Mouse (Mus musculus) T-cell, adult 2 months (primary cell): ENCODE measurements around the gene Ppp1r14d.

Source experiments
- DNase-seq: peaks from one replicate; pipeline ENCODE4 v3.0.0; 2022; ENCODE audit warnings: low spot score

The Ppp1r14d gene

DNA sequence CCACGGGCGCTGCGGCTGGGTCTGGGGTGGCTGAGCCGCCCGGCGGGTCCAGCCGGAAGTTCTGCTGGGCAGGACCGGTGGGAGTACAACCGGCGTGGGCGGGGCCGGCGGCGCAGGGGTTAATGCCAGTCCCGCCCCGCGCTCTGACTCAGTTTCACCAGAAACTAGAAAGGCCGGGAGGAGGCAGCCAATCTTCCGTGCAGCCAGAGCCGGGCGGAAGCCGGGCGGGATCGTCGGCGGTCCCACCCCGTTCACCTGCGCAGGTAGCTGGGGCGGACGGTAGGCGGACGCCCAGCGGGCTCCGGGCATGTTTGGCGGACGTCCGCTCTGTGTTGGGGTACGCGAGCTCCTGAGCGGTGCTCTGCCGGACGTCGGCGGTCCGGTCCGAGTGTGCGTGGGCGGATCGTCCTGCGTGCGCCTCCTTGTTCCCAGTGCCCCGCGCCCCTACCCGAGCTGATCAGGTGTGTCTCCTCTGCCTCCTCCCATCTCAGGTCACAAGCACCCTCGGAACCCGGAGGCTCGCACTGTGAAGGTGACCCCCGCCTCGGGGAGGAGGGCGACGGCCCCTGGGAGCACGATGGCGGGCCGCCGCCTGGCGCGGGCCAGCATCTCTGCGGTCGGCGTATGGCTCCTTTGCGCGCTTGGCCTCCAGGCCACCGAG, 7.6 kb upstream of the Ppp1r14d start, which contains the start of gene Spint1:
TSS of gene Spint1 (plus strand) at position 153 of the 661 bp plus-strand sequence.
- no peak for DNase-seq

DNA sequence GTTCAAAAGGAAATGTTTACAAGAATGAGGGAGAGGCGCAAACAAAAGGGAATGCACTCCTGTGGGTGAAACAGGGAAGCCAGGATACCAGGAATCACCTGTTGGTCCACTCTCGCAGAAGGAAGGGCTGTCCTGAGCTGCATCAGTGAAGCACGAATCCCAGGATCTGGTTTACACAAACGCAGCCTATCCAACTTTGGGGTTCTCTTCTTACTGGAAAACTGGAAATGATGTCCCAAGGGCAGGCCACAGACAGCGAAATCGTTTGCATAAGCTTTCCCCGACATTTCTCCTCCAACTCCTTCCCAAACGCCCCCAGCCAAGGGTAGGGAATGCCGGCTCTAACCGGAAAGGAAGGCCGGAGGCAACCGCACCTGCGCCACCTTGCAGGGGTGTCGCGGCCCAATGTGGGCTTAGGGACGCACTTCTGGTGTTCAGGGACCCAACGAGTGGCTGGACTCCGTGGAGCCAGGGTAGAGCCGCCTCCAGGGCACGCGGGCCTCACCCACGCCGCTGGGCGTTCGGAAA, 7.0 kb upstream of the Ppp1r14d start:
- no peak for DNase-seq

DNA sequence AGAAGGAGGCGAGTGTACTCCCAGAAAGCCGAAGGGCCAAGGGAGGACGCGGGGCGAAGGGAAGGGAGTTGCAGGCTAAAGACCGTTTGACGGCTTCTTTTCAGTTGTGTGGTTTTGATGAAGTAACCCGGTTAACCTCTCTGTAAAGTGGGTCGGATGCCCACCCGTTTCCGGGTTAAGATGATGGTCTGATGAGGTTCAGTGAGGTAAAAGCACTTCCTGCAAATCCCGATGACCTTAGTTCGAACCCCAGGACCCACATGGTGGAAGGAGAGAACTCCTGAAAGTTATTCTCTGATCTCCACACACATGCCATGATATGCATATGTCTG, 20.6 kb downstream of the Ppp1r14d start:
- DNase-seq = no peak

DNA sequence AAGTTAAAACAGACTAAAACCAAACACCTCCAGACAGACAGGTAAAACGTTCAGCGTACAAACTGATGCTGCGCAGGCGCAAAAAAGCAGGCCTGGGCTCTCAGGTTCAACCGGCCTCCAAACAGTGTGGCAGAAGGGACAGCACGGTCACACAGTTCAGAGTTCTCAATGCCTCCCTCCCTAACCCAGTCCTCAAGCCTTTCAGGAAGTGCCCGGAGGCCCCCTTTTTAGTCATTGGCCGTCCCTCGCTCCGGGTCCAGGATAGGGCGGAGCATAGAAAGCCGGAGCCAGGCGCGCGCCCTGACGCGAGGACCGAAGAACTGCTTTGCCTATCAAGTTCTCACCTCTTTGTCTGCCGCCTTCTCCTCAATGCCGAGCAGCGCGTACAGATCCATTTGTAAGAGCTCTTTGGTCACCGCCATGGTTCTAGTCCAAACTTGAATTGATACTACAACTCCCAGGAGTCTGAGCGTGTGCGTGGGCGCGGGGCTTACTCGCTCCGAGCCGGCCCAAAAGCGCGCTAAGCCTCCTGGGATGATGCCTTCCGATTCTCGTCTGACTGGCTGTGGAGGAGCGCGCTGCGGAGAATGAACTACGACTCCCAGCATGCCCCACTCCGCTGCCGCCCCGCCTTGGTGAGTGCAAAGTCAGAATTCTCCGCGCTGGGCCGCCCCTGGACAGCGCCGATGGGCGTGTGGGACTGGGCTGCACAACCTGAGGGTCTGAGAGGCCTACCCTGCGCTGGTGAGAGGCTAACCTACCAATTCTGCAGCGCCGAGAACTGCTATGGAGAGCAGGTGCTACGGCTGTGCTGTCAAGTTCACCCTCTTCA, 21.1 kb downstream of the Ppp1r14d start, which contains the start of the genes Zfyve19 and Dnajc17:
TSS of gene Zfyve19 (plus strand) at position 274 of the 832 bp plus-strand sequence.
TSS of gene Dnajc17 (minus strand) at position 452 of the 832 bp plus-strand sequence.
- peak; percentile 96 for DNase-seq

DNA sequence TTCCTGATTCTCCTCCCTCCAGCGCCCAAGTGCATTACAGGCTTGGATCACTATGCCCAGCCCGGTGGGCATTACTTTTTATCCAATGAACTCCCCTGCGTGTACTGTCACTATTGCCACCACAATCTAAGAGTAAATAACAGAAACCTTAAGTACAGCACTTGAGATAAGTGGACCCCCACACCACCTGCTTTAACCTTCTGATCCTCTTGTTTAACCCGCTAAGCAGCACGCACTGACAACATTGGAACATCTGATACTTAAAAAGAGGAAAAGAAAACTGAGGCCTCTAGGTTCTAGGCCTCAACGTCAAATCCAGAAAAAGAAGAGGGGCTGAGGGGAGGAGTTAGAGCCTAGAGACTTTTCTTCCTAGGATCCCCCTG, 21.8 kb downstream of the Ppp1r14d start:
- DNase-seq = no peak

DNA sequence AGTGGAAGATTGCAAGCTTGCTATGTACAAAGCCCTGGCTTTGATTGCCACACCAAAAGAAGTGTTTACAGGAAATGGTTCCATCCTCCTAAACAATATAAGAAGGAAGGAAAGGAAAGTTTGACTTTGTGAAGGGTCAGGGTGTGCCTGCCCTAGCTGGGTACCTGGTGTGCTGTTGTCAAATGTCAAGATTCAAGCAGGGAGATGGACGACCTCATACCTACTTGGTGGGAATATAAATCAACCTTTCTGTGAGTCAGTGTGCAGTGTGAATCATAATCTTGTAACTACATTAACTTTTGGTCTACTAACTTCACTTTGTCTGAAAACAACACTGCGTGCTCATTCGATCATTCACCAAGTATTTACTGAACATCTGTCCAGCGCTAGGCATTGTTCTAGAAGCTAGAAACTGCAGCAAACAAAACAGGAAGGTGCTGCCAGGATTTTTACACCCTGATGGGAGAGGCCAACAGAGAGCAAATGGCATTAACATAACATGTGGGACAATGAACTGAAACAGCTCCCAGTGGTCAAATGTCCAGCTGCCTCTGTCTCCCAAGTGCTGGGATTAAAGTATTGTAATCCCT, 25.7 kb downstream of the Ppp1r14d start:
- no peak for DNase-seq

DNA sequence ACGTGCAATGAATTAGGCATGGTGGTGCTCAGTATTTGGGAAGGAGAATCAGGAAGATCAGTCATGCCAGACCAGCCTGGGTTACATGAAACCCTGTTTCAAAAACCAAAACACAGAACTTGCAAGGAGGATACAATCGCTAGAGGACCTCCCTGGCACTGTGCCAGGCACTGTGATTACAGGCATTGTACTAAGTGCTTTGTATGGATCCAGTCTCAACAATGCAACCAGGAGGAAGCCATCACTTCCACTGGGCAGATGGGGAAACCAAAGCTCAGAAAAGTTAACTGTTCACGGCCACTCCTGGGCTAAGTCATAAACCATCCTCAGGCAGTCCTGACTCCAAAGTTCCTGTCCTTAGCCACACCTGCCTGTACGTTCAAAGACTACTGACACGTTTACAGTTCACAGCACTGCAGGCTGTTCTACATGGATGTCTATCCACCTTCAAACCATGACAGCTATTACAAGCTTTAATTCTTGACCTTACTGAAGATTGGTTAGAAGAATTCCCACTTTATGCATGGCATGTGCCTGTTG, 26.7 kb downstream of the Ppp1r14d start:
- no peak for DNase-seq

DNA sequence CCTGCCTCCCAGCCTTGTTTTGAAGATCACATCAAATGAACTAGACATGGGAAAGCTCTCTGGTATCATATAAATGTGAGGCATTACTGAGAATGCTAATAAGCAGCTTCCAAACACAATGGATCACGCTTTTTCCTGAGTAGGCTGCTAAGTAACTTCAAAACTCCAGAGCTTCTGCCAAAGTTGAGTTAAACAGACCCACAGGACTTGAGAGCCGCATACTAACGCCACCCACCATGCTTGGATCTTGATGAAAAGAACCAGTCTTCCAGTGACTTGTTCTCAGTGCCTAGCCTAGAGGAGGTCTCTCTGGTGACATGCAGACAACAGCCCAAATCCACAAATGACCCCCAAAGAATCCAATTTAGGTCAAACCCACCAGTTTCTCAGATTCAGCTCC, 30.8 kb downstream of the Ppp1r14d start:
- no peak for DNase-seq

DNA sequence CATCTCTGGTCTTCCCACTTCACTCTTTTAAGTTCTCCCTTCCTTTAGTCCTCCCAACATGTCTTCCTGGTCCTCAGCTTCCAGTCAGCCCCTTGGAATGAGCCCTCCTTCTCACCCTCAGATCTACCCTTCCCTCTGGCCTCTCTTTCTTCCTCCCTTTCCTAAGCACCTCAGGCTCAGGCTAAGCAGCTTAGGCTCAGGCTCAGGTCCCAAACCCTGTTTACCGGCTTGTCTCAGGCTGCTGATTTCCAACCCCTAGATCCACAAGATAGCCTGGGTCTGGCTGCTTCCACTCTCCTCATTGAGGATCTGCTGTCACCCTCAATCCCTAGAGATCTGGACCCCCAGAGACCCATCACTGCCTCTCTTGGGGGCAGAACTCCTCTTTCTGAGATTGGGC, 31.7 kb downstream of the Ppp1r14d start:
- DNase-seq = no peak

DNA sequence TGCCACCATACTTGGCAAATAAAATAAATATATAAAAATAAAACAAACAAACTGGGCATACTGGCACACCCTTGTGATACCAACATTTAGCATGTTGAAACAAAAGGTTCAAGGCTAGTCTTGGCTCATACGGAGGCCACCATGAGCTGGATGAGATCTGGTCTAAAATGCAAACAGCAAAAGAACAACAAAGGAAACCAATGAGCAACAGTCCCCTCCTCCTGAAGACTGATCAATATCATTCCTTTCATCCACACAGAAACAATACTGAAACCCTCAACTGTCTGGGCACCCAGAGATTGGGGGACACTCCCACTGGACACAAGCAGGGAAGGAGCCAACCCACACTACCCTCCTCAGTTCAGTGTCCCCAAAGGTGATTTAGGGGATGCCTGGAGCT, 32.2 kb downstream of the Ppp1r14d start:
- no peak for DNase-seq

DNA sequence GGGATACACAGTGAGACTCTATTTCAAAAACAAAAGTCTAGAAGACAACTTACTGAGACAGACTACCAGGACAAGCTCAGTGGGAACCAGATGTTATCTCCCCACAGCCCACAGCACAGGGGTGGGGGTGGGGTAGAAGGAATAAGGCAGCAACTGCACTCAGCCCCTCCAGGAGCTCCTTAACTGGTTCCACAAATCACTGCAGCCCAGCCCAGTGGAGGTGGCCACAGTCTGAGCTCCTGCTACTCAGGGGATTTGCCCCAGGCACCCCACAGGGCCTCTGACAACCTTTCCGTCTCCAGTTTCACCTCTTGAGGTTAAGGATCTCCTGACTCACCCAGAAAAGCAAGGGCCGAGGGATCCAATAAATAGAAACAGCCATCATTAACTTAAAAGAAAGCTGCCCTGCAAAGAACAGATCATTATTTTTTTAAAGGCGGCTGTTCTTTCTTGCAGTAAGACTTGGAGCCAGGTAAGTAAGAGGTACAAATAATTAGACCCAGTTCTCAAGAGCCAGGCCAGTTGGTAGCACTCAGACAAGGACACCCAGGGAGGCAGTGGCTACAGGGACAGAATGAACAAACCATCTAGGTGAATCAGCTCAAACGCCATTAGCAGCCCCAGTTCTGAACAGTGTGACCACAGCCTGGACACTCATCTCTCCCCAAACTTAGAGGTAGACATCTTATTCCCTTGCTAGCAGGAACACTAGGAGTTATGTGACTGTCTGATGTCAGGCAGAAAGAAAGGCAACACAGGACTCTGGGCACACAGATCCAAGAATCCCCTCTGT, 33.2 kb downstream of the Ppp1r14d start:
- DNase-seq = no peak

DNA sequence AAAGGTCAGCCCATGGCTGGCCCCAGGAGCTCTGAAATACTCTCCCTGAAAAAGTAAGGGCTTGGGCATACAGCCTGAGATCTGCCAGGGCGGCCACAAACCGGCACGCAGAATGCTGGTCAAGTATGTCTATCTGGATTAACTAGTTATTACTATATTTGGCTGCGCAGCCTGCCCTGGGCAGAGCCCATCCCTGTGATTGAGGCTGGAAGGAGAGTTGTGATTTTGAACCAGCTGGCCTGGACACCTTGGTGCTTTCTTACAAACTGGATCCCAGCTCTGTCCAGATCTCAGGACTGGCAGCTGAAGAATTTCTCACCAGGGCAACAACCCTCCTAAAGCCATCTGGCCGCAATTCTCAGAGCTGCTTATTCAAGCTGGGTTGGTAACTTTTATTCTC, 35.6 kb downstream of the Ppp1r14d start:
- DNase-seq = no peak

DNA sequence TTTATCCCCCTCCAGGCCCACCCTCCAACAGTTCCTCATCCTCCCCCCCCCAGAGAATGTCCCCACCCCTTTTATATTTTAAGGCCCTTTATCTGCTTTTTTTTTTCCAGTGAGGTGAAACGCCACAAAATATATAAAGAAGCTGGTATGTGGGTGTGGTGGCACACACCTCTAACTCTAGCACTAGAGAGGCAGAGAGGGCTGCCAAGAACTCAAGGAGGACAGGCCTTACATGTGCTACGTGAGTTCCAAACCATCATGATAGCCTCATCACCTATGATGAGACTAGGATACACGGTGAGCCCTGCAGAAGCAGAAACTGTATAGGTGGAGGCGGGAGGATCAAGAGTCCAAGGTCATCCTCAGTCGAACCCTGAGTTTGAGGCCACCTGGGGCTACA, 38.7 kb downstream of the Ppp1r14d start:
- DNase-seq = no peak

DNA sequence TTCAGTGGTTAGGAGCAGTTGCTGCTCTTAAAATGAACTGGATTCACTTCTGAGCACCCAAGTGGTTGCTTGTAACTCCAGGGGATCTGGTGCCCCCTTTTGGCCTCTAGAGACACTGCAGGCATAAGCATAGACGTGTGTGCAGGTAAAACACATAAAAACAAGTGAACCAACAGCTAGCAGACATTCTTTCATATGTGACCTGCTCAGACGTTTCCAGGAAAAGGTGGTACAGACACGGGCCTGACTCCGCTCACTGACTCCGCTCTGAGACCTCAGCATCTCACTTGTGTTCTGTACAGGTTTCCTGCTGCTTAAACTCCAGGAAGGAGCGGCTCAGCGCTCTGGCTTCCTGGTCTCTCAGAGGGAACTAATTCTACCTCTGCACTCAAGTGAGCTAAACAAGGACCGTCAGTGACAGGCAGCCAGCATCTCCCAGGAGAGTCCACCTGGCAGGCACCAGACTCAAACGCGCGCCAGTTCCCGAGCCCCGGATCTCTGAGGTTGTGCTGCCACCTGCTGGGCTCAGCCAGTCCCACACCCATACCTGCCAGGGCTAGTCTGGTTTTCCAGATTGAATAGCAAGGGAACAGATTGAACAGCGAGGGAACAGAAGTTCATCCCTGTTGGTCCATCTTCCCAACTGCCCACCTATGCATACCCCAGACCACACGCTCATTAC, 40.5 kb downstream of the Ppp1r14d start:
- DNase-seq = peak; percentile 78

DNA sequence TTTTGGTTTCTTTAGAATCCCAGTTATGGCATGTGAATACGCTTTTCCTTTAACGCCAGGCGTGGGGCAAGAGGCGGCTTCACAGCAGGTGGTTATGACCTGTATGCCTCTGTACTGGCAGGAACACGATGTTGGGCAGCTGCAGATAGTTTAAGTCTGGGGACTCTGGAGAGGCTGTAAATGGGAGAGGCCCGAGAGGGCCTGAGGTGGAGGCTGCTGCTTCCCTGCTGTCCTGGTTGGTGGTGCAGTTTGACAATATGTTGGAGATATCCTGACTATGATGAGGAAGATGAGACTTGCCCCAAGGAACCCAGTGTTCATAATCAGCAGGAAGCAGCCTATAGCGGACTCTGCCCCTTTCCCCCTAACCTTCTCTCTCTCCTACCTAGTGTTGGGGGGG, 46.8 kb downstream of the Ppp1r14d start:
- DNase-seq = no peak

DNA sequence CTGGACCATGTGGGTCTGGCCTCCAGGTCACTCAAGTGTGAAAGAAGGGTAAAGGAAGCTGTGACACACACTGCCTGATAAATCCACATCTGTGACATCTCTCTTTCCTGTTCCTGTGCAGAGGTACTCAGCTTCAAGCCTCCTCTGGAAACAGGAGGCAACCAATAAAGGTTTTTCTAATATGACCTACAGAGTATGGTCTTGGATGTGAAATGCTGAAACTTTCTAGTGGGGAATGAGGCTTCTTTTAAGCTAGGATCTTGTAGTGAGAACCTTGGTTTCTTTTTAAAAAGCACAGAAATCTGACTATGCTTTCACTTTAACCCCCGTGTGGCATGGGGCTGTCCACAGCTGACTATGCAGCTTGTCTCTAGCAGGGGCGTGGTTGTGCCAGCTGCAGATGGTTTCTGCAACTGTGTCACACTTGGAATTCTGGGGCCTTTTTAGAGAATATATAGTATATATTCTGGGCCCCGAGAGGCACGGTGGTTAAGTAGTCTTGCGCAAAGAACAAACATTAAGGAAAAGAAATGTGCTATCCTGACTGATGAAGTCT, 52.2 kb downstream of the Ppp1r14d start:
- DNase-seq = no peak

DNA sequence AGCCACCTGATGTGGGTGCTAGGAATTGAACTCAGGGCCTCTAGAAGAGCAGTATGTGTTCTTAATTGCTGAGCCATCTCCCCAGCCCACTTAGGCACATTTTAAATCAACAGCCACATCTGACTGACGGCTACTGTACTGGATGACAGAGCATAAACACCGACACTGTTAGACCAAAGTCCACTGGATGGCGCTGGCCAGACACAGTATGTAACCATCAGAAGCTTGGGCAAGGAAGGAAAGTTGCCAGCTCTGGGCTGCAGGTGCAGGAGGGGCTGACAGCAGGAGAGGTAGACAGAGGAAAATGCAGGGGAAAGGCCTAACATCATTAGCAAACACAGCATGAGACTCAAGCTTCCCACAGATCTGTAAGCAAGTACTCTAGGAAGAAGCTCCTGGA, 52.9 kb downstream of the Ppp1r14d start:
- DNase-seq = no peak

DNA sequence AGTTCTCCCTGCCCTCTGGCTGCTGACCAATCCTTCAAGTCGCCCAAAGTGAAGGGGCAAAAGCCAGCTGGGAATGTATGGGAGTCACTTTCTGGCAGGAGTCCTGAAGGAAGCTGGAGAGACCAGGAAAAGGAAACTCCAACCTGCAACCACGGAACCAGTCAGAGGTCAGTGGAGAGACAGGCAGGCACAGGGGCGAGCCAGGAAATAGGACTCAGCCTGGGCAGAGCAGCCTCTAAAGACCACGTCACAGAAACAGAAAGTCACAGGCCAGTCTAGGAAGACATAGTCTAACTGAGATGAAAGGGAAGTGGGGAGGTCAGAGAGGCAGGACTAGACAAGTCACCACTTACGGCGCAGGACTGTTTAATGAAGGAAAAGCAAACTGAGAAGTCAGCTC, 54.1 kb downstream of the Ppp1r14d start:
- DNase-seq = no peak

DNA sequence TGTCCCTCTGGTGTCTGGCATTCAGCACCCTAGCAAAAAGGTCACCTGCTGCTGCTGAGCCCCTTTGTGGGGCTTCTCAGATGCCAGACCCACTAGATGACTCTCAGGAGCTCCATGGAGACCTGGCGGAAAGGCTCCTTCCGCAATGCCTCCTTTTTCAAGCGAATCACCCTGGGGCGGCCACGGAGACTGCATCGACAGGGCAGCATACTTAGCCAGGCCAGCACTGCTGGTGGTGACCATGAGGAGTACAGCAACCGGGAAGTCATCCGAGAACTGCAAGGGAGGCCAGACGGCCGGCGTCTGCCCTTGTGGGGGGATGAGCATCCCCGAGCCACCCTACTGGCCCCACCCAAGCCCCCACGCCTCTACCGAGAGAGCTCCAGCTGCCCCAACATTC, 54.8 kb downstream of the Ppp1r14d start:
- DNase-seq = no peak

DNA sequence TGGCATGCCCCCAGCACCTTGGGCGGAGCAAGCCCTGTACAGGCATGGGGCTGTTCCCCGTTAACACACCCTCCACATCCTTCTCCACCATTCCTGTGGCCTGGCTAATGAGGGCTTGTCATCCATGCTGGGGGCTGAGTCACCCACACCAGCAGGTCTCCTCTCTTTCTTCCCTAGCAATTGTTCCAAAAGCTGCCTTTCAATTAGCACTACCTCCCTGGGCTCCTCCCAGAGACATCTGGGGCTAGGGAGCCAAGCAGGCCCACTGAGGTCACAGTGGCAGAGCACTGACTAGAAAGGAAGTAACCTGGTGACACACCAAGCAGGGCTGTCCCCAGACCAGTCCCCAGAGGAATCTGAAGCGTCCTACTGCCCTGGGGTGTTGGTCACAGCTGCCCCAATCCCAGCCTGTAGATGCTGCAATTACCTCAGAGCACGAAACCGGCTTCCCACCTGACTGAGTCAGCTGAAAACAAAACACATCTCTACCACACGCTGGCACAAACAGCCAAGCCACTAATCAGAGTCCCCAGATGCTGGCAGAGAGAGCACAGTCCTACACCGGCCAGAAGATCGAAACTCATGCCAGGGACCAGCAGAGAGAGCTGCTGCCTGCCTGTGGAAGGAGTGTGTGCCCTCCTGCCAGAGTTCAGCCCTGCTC, 55.6 kb downstream of the Ppp1r14d start, which contains the start of gene Gm14137:
TSS of gene Gm14137 (plus strand) at position 519 of the 661 bp plus-strand sequence.
- DNase-seq = no peak
